Mouse (Mus musculus) embryonic fibroblast, embryonic 13.5 days (primary cell): Measurements from ENCODE around the gene Kcna7.

ENCODE experiments used
- CTCF ChIP-seq: IDR thresholded peaks from 2 replicates; pipeline ENCODE4 v1.5.1; 2011; ENCODE audit warnings: mild to moderate bottlenecking, control low read depth, low read length, moderate library complexity, borderline replicate concordance; ENCODE audit not compliant: insufficient read depth
- POLR2A ChIP-seq: IDR thresholded peaks from 2 replicates; pipeline ENCODE4 v1.6.1; 2011; ENCODE audit warnings: low read depth, mild to moderate bottlenecking, control low read depth, low read length, moderate library complexity

DNA sequence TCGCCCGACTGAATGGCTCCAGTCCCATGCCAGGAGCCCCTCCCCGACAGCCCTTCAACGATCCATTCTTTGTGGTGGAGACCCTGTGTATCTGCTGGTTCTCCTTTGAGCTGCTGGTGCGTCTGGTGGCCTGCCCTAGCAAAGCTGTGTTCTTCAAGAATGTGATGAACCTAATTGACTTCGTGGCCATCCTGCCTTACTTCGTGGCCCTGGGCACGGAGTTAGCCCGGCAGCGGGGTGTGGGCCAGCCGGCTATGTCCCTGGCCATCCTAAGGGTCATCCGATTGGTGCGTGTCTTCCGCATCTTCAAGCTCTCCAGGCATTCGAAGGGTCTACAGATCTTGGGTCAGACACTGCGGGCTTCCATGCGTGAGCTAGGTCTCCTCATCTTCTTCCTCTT lies 3.5 kb downstream of the Kcna7 start:
- no peak for TF ChIP-seq CTCF
- no peak for TF ChIP-seq POLR2A
